Mouse (Mus musculus): Measurements from ENCODE around the gene Zdhhc16. TPM values are rescaled to one million over a fixed set of nuclear protein-coding genes. Genes with fewer than 3 reads are reported as not detected.

Zdhhc16 gene
- 33.6 and 40.0 TPM in 2 replicates for polyA plus RNA-seq (2021; fragmentation: Nextera tagmentation)
- long read RNA-seq, experiment 1, transcript Zdhhc16-201 (11 exons, 1,821 nt) = major isoform, 57 of 228 reads
- long read RNA-seq, experiment 1, partial matches to known transcripts = 9 of 228 reads
- long read RNA-seq, experiment 1, other reads (novel, unspliced or antisense) = 162 of 228 reads
- long read RNA-seq, experiment 2, transcript Zdhhc16-201 (11 exons, 1,821 nt) = major isoform, 6 of 38 reads
- long read RNA-seq, experiment 2, partial matches to known transcripts = 4 of 38 reads
- long read RNA-seq, experiment 2, other reads (novel, unspliced or antisense) = 26 of 38 reads

GRCm38 (mm10) chr19:41933179-41934086 lies at the start of gene Zdhhc16, which contains the start of gene Exosc1:
TSS of gene Zdhhc16 (plus strand) at chr19:41933480.
TSS of gene Exosc1 (minus strand) at chr19:41933423.

GRCm38 (mm10) chr19:41895460-41896318 lies 37.6 kb upstream of the Zdhhc16 start, which contains the start of gene Rrp12:
TSS of gene Rrp12 (minus strand) at chr19:41896173.

GRCm38 (mm10) chr19:41911178-41912073 lies 21.9 kb upstream of the Zdhhc16 start, which contains the start of gene Pgam1:
TSS of gene Pgam1 (plus strand) at chr19:41911923.

GRCm38 (mm10) chr19:41980819-41981594 lies 47.7 kb downstream of the Zdhhc16 start, which contains the start of gene Mms19:
TSS of gene Mms19 (minus strand) at chr19:41981157.

GRCm38 (mm10) chr19:41981595-41981927 lies 48.3 kb downstream of the Zdhhc16 start, which contains the start of gene Ubtd1:
TSS of gene Ubtd1 (plus strand) at chr19:41981763.

Other genes starting within 250 kb of the Zdhhc16 start
- 7.8 and 9.1 TPM in 2 replicates for gene Slit1, start 189.8 kb upstream of the Zdhhc16 start, polyA plus RNA-seq (2021; fragmentation: Nextera tagmentation)
- gene Arhgap19, start 131.4 kb upstream of the Zdhhc16 start, polyA plus RNA-seq (2021; fragmentation: Nextera tagmentation) = 0.88 and 1.3 TPM in 2 replicates
- 38.8 and 67.3 TPM in 2 replicates for gene Frat1, start 103.5 kb upstream of the Zdhhc16 start, polyA plus RNA-seq (2021; fragmentation: Nextera tagmentation)
- gene Frat2, start 85.3 kb upstream of the Zdhhc16 start, polyA plus RNA-seq (2021; fragmentation: Nextera tagmentation) = 0.47 and 2.9 TPM in 2 replicates
- 9.4 and 10.5 TPM in 2 replicates for gene Rrp12, start 37.3 kb upstream of the Zdhhc16 start, polyA plus RNA-seq (2021; fragmentation: Nextera tagmentation)
- gene Pgam1, start 21.6 kb upstream of the Zdhhc16 start, polyA plus RNA-seq (2021; fragmentation: Nextera tagmentation) = 796 and 831 TPM in 2 replicates
- gene Exosc1, start 57 bp upstream of the Zdhhc16 start, polyA plus RNA-seq (2021; fragmentation: Nextera tagmentation) = 47.8 and 54.7 TPM in 2 replicates
- 7.5 and 9.4 TPM in 2 replicates for gene Mms19, start 47.7 kb downstream of the Zdhhc16 start, polyA plus RNA-seq (2021; fragmentation: Nextera tagmentation)
- 4.6 and 7.3 TPM in 2 replicates for gene Ubtd1, start 48.3 kb downstream of the Zdhhc16 start, polyA plus RNA-seq (2021; fragmentation: Nextera tagmentation)
- 0.73 and 0.74 TPM in 2 replicates for gene Ankrd2, start 102.5 kb downstream of the Zdhhc16 start, polyA plus RNA-seq (2021; fragmentation: Nextera tagmentation)
- 0.40 and 0.59 TPM in 2 replicates for gene Hoga1, start 112.1 kb downstream of the Zdhhc16 start, polyA plus RNA-seq (2021; fragmentation: Nextera tagmentation)
- gene 4933411K16Rik, start 118.8 kb downstream of the Zdhhc16 start, polyA plus RNA-seq (2021; fragmentation: Nextera tagmentation) = not detected in 2 replicates
- 54.3 and 60.6 TPM in 2 replicates for gene Morn4, start 152.9 kb downstream of the Zdhhc16 start, polyA plus RNA-seq (2021; fragmentation: Nextera tagmentation)
- 9.2 and 12.7 TPM in 2 replicates for gene Pi4k2a, start 157.0 kb downstream of the Zdhhc16 start, polyA plus RNA-seq (2021; fragmentation: Nextera tagmentation)
- 87.6 and 90.4 TPM in 2 replicates for gene Avpi1, start 195.6 kb downstream of the Zdhhc16 start, polyA plus RNA-seq (2021; fragmentation: Nextera tagmentation)
- 0.91 and 1.5 TPM in 2 replicates for gene Marveld1, start 213.9 kb downstream of the Zdhhc16 start, polyA plus RNA-seq (2021; fragmentation: Nextera tagmentation)
- 13.5 and 20.6 TPM in 2 replicates for gene Zfyve27, start 230.5 kb downstream of the Zdhhc16 start, polyA plus RNA-seq (2021; fragmentation: Nextera tagmentation)